Mouse (Mus musculus): ENCODE results near the gene Csf1.

DNA sequence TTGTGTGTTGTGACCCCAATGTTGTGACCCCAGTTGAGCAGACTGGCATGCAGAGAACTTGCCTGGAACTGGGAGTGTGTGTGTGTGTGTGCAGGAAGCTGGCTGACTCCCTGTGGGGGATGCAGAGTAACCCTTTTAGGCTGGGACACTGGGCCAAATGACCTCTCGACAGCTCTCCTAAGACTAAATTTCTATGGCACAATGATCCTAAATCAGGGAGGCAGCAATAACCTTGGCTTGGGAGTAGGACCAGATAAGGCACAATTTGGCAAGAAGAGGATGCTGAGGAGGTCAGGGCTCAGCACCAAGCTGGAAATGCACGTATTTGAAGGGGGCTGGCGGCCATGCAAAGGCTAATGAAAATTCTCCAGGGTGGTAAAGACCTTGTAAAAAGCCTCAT, 14.2 kb downstream of the Csf1 start:
- TF ChIP-seq CTCF (IDR thresholded peaks at IDR 0.05; ENCODE audit: insufficient read depth, low read depth, low read length) (no peak), POLR2A (IDR thresholded peaks at IDR 0.05; ENCODE audit: insufficient read depth, low read depth, low read length) (no peak)

Data from olfactory bulb, adult 2 months (tissue).